Mouse (Mus musculus) adrenal gland, postnatal 14 days (tissue): Measurements from ENCODE around the gene Grin2d. TPM values are rescaled to one million over a fixed set of nuclear protein-coding genes. Genes with fewer than 3 reads are reported as not detected.
A peak's percentile ranks its signal among the peaks of the same experiment; 100 is the strongest.

Experiments used
- DNase-seq: peaks from one replicate; pipeline ENCODE4 v3.0.0; 2021; ENCODE audit warnings: mixed read lengths
- total RNA-seq: library from RNA; stranded (reverse); gene quantifications from 2 replicates; pipeline ENCODE4 v1.2.3, GENCODE M21; 2021

Grin2d gene
- total RNA-seq, 1 experiment from 2014 or later: 0.93 TPM

DNA sequence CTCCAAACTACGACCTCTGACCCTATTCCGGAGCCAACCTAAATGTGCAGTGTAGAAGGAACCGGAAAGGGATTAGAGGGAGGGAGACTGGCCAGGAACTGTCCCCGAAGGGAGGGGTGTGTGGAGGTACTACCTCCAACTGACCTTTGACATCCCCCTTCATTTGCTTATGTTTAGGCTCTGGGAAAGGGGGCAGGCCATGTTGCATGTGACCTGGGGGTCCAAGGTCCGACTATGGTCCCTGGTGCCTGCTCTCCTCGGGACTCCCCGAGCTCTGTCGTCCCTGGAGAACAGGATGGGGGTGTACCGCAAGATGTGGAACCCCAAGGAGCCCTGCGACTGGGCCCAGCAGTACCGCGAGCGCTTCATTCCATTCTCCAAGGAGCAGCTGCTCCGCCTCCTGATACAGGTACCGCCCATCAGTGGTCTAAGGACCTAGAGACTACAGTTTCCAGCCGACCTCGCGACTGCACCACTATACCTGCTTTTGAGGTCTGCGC lies 19.1 kb upstream of the Grin2d start:
- peak; percentile 71 for DNase-seq

GRCm38 (mm10) chr7:45896517-45897257 lies 18.5 kb upstream of the Grin2d start, which contains the start of the genes Syngr4 and Tmem143:
Gene Syngr4 (minus strand): TSS chr7:45896714.
Gene Tmem143 (plus strand): TSS chr7:45896941.
- DNase-seq: peak; percentile 97

- DNase-seq: no peak
Measured at GRCm38 (mm10) chr7:45895931-45896516, 17.8 kb upstream of the Grin2d start.

DNA sequence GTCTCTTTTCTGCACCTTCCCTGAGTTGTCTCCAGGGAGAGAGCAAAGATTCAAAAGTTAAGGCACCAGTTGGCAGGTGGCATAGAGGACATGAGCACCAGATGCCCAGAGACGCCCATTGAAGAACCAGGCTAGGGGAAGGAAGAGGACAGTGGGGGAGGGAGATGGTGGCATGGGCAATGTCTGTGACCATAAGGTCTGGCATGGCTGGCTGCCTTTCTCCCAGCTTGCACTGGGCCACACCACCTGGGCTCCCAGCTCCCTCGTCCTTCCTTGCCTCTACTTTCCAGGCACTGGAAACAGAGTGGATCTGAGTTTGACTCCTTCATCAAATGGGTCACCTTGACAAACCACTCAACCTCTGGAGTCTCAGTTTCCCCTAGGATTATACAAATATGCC lies 14.5 kb upstream of the Grin2d start:
- DNase-seq: no peak

- DNase-seq: no peak
Measured at GRCm38 (mm10) chr7:45887246-45887645, 9.1 kb upstream of the Grin2d start.

- no peak for DNase-seq
Measured at GRCm38 (mm10) chr7:45881011-45881410, 2.8 kb upstream of the Grin2d start.

- no peak for DNase-seq
Measured at GRCm38 (mm10) chr7:45880531-45880930, 2.4 kb upstream of the Grin2d start.

DNA sequence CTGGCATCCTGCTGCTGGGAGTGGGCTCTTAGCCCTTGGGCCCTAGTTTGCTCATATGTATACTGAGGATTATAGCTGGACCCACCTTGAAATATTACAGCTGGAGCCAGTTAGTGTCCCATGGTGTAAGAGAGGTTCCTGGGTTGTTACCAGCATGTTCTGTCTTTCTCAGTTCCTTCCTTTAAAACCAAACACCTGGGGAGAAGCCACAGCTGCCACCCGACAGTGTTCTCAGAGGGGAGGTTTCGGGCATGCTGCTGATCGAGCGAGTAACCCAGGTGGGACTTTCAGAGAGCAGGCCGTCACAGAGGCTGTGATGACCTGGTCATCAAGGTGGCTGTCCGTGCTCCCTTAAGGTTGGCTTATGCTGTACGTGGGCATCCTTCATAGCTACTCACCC lies 1.3 kb downstream of the Grin2d start:
- DNase-seq: no peak

DNA sequence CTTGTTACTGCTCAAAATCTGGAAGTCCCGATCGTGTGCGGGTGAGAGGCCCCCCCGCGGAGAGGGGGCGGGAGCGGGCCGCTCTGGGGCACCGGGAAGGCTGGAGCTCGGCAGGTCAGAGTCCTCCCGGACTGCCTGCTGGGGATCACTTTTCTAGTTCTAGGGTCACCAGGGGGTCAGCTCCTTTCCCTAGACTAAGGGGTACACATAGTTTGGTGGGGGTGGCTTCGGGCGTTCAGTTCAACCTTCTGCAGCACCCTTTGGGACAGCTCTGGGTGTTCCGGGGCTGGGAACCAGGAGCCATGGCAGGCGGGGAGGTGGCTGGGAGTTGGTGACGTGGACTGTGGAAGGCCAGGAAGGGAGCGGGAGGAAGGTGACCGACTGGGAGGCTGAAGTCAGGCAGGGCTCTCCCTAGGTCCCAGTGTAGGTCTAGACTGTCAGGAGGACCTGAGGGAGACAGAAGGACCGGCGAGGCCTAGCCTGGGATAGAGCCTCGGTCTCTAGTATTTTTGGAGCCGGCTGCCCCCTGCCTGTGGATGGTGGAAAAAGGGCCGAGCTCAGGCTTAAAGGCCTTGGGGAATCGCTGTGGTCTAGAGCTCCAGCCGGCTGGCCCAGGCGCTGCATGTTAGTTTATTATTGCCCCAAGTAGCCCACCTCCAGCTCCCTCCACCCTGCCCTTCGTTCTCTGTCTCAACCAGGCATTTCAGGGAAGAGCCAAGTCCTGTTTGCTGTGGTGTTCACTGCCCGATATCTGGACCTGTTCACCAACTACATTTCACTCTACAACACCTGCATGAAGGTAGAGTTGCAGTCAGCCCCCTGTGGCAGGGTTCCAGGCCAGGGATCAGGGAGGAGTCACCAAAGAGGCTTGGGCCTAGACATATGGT lies 4.9 kb downstream of the Grin2d start:
- DNase-seq: peak; percentile 82

DNA sequence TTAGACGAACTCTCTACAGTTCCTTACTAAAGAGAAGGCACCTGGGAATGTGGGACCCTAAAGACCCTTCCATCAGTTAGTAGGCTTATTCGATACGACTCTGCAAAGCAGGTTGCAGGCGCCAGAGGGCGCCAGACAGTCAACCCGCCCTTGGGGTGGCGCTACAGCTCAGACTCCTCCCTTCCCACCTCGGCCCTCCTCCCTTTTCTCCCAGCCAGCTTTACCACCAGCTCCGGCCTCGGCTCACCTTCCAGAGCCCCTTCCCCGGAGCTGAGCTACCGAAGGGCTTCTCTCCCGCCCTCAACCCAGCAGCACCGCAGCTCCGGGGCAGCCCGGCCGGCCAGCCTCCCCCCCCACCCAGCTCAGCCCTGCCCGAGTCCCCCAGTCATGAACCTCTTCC lies 5.6 kb downstream of the Grin2d start, which contains the start of gene Kdelr1:
Gene Kdelr1 (plus strand): TSS at position 149 of the 400 bp plus-strand sequence.
- peak; percentile 93 for DNase-seq

- DNase-seq: no peak
Measured at GRCm38 (mm10) chr7:45870282-45871058, 7.7 kb downstream of the Grin2d start.

DNA sequence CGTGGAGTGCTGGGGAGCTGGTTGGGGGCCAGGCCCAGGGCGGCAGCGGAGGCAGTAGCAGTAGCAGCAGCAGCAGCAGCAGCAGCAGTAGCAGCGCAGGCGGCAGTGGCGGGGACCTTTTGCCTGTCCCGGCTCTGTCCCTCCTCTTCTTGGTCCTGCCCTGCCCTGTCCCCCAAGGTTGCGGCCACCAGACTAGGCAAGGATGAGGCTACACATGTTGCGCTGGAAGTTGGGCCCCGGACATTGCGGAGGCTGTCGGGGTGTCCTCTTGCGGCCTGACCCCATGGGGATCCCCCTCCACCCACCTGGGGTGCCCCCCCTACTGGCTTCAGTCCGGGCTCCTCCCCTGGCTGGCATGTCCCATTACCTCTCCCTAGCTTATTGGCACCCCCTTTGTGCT lies 8.4 kb downstream of the Grin2d start:
- DNase-seq: peak; percentile 59

DNA sequence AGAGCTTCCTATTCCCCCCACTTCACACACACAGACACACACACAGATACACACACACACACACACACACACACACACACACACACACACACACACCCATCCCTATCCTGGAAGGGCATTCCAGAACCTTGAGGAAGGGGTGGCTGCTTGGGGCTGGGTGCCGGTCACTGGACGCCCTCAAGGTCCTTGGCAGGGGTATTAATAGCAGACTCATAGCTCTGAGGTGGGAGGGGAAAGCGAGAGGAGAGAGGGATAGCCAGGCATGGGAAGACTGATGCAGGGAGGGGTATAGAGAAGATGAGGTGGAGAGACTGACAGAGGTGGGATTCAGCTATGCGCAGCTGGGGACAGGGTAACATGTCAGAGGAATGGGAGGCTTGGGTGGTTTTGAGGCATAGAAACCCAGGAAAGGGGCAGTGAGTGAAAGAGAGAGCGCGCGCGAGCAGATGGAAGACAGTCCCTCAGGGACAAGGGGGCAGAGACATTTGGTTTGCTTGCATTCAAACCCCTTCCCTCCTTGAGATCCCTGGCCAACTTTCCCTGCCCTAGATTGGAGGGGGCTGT lies 9.0 kb downstream of the Grin2d start:
- peak; percentile 60 for DNase-seq

DNA sequence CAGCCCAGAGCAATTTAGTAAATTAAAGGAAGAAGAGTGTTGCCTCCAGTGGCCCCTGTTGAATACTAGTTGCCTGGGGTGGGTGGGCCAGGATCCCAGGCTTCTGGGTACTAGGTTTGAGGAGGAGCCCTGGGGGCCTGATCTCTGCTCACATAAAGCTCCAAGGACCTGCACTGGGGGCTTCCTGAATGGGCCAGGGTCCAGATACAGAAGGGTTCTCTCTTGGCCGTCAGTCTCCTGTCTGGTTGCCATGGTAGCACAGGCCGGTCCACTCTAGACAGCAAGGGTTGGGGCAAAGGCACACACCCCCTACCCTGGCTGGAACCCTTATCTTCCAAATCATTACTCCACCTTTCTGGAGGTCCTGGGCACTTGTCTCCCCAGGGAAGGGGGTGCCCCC lies 10.3 kb downstream of the Grin2d start:
- DNase-seq: no peak

- peak; percentile 98 for DNase-seq
Measured at GRCm38 (mm10) chr7:45865925-45866910, 12.0 kb downstream of the Grin2d start.

DNA sequence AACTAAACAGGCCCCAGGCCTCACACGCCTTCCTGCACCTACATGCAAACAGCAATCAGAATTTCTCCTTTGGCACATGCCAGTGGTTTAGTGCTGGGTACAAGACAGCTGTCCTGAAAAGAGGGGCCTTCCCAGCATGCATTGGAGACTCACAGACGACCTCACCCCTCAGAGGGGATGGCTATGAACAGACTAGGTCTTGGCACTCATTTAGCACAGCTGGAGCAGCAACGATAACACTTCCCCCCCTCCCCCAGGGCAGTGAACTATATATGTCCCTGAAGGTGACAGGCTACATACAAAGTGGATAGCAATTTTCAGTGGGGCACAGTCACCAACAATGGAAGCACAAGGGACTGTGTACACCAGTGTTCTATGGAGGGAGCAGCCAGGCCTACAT lies 13.7 kb downstream of the Grin2d start:
- no peak for DNase-seq

DNA sequence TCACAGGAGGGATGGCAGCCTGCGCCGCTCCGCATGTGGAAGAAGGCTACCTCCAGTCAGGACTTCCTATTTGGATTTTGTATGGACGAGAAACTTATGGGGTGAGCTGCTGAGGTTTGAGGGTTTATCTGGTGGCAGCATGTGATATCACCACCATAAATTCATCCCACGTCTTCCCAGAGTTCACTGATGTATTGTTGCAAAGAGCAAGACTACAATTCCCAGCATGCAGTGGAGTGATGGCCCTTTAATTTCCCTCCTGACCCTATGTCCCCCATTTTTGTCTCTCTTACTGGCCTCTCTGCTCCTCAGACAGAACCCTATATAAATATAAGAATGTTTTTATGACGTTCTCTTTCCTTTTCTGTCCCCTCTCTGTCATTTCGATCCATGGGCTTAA lies 15.4 kb downstream of the Grin2d start:
- no peak for DNase-seq

- DNase-seq: no peak
Measured at GRCm38 (mm10) chr7:45859008-45859407, 19.2 kb downstream of the Grin2d start.

GRCm38 (mm10) chr7:45856950-45857901 lies 21.0 kb downstream of the Grin2d start:
- peak; percentile 47 for DNase-seq
